Mouse (Mus musculus) heart, postnatal 0 days (tissue): ENCODE measurements around the gene Iqcc.

ENCODE experiments used
- CTCF ChIP-seq: IDR thresholded peaks from 2 replicates; pipeline ENCODE4 v1.5.1; 2016; ENCODE audit warnings: antibody characterized with exemption, control low read depth, low read depth
- EP300 ChIP-seq: IDR thresholded peaks from 2 replicates; pipeline ENCODE4 v1.6.1; 2016; ENCODE audit warnings: antibody characterized with exemption, low read depth

DNA sequence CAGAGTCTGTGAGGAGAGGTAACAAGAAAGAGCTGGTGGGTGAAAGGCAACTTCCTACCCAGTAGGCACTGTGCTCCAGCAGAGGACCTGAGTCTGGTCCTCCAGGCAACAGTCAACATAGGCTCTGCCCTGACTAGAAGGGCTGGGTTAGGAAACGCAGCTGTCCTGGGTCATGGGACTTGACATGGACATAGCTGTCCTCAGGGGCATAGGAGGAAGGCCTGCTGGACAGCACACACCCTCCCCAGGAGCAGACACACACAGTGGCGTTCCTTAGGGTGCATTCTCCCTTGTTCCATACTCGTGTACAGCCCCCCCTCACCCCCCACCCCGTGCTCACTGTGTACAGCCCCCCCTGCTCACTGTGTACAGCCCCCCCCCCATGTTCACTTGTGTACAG, 8.4 kb downstream of the Iqcc start:
- TF ChIP-seq EP300 (no peak), CTCF (no peak)
